Mouse (Mus musculus) intestine, embryonic 14.5 days (tissue): ENCODE measurements around the gene Ncapg2. TPM values are rescaled to one million over a fixed set of nuclear protein-coding genes. Genes with fewer than 3 reads are reported as not detected.
A peak's percentile ranks its signal among the peaks of the same experiment; 100 is the strongest.

Source experiments
- ATAC-seq: fragments of 200-750 bp; cut with Nextera tagmentation; replicated peaks from 2 replicates; pipeline ENCODE4 v1.8.0; 2017; ENCODE audit warnings: low read depth, moderate number of reproducible peaks, moderate TSS enrichment, moderate library complexity; ENCODE audit not compliant: low FRiP score, low TSS enrichment
- DNase-seq: peaks from one replicate; pipeline ENCODE4 v3.0.0-alpha.2; 2018; ENCODE audit warnings: low spot score
- H3K27ac ChIP-seq: fragments of 300-500 bp; sonication (generic); 2 replicates; pipeline ENCODE4 v1.5.1; 2014; ENCODE audit warnings: low read depth, mild to moderate bottlenecking, control low read depth
- H3K27me3 ChIP-seq: fragments of 300-500 bp; sonication (generic); replicated peaks from 2 replicates; pipeline ENCODE4 v1.6.1; 2014; ENCODE audit warnings: low read length, control low read depth; ENCODE audit not compliant: control insufficient read depth, insufficient read depth
- H3K36me3 ChIP-seq: fragments of 300-500 bp; sonication (generic); 2 replicates; pipeline ENCODE4 v1.6.1; 2014; ENCODE audit warnings: low read length, control low read depth; ENCODE audit not compliant: control insufficient read depth, insufficient read depth
- H3K4me1 ChIP-seq: fragments of 300-500 bp; sonication (generic); replicated peaks from 2 replicates; pipeline ENCODE4 v1.6.1; 2014; ENCODE audit warnings: low read length, control low read depth, mixed read lengths; ENCODE audit not compliant: control insufficient read depth, insufficient read depth
- H3K4me2 ChIP-seq: fragments of 300-500 bp; sonication (generic); 2 replicates; pipeline ENCODE4 v1.6.1; 2014; ENCODE audit warnings: low read length
- H3K4me3 ChIP-seq: fragments of 300-500 bp; sonication (generic); 2 replicates; pipeline ENCODE4 v1.5.1; 2014; ENCODE audit warnings: low read depth, low read length, control low read depth, mixed read lengths
- H3K9ac ChIP-seq: fragments of 300-500 bp; sonication (generic); 2 replicates; pipeline ENCODE4 v1.6.1; 2014; ENCODE audit warnings: mild to moderate bottlenecking, low read length
- H3K9me3 ChIP-seq: fragments of 300-500 bp; sonication (generic); 2 replicates; pipeline ENCODE4 v1.6.1; 2016; ENCODE audit warnings: low read length, control low read depth; ENCODE audit not compliant: control insufficient read depth
- WGBS: fragments of 180-500 bp; shearing (Covaris S2); extraction: QIAGEN DNeasy Blood & Tissue Kit; methylation state at CpG from one replicate; pipeline ENCODE4 v1.1.7; 2014; 5-methylcytosine and 5-hydroxymethylcytosine counted together
- polyA plus RNA-seq: library from polyadenylated mRNA; unstranded; fragments of >200 nt; fragmentation: Nextera tagmentation; extraction: Ambion mirVana; gene quantifications from 2 replicates; pipeline ENCODE4 v1.2.1, GENCODE M21; 2014

Ncapg2 gene
- polyA plus RNA-seq, 1 experiment from 2014 or later, result 43.7 TPM

DNA sequence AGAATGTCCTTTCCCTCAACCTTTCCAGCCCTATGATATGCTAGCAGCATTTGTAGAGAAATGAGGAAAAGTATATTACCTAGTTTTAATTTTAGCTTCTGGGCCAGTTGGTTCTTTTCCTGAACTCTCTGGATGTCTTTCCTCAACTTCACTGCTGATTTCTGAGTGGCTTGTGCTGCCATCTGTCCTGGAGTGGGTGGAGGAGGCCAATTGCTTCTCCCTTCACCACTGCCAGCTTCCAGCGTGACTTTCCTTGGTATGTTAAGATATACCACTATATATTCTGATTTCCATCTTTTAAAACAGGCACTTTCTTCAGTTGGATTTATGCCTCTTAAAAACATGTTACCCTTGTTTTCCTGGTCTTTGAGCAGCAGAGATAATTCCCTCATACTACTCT lies 63.1 kb downstream of the Ncapg2 start:
- H3K9me3 ChIP-seq, result no peaks in the 10 kb centered on the region
- no peak overlapping the region for H3K4me2 ChIP-seq
- 91% methylated on average over 1 of the region's 1 CpGs for WGBS
- no peaks in the 10 kb centered on the region for H3K27me3 ChIP-seq
- no peaks in the 10 kb centered on the region for H3K4me1 ChIP-seq
- H3K36me3 ChIP-seq, result no peaks in the 10 kb centered on the region
- ATAC-seq (no peak), DNase-seq (no peak)
- no peak overlapping the region for H3K27ac ChIP-seq
- no peak overlapping the region for H3K4me3 ChIP-seq
- H3K9ac ChIP-seq, result no peak overlapping the region

DNA sequence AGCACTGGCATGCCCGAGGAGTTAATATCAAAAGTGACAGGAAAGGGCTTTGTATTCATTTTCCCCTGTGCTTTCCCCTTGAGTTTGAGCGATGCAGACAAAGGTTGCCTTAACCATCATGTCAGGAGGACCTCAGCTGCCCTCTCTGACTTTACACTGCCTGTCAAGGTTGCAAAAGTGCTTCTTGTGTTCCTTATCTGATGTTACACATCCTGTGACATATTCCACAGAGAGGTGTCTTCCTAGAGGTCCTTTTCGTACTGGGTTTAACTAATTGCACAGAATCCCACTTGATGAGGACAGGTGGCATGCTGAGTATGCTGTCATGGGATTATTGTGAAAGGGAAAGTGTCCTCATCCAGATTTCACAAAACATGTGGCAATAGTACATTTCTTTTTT lies 63.9 kb downstream of the Ncapg2 start:
- WGBS, result 79% methylated on average over 3 of the region's 3 CpGs
- H3K27ac ChIP-seq, result no peak overlapping the region
- no peak overlapping the region for H3K4me3 ChIP-seq
- H3K9ac ChIP-seq, result no peak overlapping the region
- no peaks in the 10 kb centered on the region for H3K9me3 ChIP-seq
- H3K4me1 ChIP-seq, result no peaks in the 10 kb centered on the region
- H3K4me2 ChIP-seq, result no peak overlapping the region
- H3K27me3 ChIP-seq, result no peaks in the 10 kb centered on the region
- H3K36me3 ChIP-seq, result no peaks in the 10 kb centered on the region
- DNase-seq (no peak), ATAC-seq (no peak)

DNA sequence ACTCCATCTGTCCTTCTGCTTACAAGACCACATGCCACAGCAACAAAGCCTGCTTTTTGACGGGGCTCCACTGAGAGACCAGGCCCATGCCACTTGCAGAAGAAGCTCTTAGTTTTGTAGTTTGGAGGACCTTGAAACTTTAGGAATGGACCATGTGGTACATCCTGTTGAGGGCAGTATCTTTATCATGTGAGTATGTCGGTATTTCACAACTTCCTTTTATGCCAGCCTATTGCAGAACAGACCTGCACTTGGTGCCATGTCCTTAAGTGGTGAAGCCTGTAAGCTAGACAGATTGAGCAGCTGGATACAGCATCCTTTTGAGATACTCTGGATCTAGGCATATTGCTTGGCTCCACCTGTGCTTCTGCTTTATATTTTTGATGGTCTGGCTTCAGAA lies 68.1 kb downstream of the Ncapg2 start:
- DNase-seq, result no peak
- Histone ChIP-seq H3K36me3 (no peaks in the 10 kb centered on the region), H3K4me3 (no peak overlapping the region), H3K27ac (no peak overlapping the region), H3K9me3 (no peaks in the 10 kb centered on the region), H3K27me3 (no peaks in the 10 kb centered on the region), H3K9ac (no peak overlapping the region), H3K4me1 (no peaks in the 10 kb centered on the region), H3K4me2 (no peak overlapping the region)
- 68% methylated on average over 2 of the region's 2 CpGs for WGBS
- no peak for ATAC-seq

DNA sequence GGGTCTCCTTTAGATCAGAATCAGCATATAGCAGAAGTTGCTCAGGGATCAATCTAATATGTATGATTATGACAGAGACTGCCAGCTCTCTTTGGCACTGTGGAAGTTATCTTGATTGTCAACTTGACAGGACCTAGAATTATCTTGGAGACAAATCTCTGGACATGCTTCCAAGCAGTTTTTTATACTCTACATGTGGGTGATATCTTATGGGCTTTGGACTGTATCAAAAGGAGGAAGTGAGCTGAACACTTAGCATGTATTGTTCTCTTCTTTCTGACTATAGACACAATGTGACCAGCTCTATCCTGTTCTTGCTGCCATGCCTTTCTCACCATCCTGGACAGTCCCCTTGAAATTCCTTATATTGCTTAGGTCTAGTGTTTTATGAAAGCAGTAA lies 68.6 kb downstream of the Ncapg2 start:
- H3K4me1 ChIP-seq, result no peaks in the 10 kb centered on the region
- ATAC-seq (no peak), DNase-seq (no peak)
- no peaks in the 10 kb centered on the region for H3K36me3 ChIP-seq
- no peaks in the 10 kb centered on the region for H3K27me3 ChIP-seq
- no peak overlapping the region for H3K27ac ChIP-seq
- no peak overlapping the region for H3K4me3 ChIP-seq
- no peak overlapping the region for H3K9ac ChIP-seq
- H3K9me3 ChIP-seq, result no peaks in the 10 kb centered on the region
- H3K4me2 ChIP-seq, result no peak overlapping the region

DNA sequence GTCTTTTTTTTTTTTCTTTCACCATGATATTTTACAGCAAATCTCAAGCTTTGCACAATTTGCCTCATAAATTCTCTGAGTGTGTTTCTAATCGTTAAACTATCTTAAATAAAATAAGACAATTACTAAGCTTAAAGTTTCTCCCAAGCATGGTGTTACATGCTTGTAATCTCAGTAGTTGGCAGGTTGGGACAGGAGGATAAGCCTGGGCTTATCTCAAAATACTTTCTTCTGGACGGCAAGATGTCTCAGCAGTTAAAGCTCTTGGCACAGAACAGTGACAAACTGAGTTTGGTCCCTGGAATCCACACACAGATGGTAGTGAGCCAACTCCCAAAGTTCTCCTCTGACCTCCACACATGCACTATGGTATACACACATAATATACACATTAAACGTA lies 69.5 kb downstream of the Ncapg2 start:
- H3K4me3 ChIP-seq, result no peak overlapping the region
- WGBS, result 60% methylated on average over 3 of the region's 3 CpGs
- no peaks in the 10 kb centered on the region for H3K4me1 ChIP-seq
- ATAC-seq (no peak), DNase-seq (no peak)
- no peaks in the 10 kb centered on the region for H3K36me3 ChIP-seq
- H3K4me2 ChIP-seq, result no peak overlapping the region
- H3K27ac ChIP-seq, result no peak overlapping the region
- H3K9me3 ChIP-seq, result no peaks in the 10 kb centered on the region
- H3K27me3 ChIP-seq, result no peaks in the 10 kb centered on the region
- H3K9ac ChIP-seq, result no peak overlapping the region

DNA sequence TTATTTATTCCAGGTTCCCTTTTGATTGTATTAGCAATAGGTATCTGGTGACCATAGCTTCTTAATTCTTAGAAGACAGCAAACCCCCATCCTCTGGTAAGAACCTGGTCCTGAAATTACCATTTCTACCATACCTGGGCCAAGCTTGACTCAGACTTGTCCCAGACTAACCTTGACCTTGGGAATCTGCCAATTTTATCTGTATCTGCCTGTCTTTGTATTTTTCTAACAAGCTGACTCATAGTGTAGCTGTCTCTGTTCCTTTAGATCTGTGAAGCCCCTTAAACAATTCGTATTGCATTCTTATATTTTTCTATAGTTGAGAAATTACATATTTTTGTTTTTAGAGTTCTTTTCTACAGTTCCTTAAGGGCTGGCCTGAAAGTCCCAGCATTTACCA lies 73.6 kb downstream of the Ncapg2 start:
- Histone ChIP-seq H3K4me2 (no peak overlapping the region), H3K27me3 (no peaks in the 10 kb centered on the region), H3K27ac (no peak overlapping the region), H3K9me3 (no peaks in the 10 kb centered on the region), H3K4me3 (no peak overlapping the region), H3K4me1 (no peaks in the 10 kb centered on the region), H3K9ac (no peak overlapping the region), H3K36me3 (no peaks in the 10 kb centered on the region)
- DNase-seq, result no peak
- 63% methylated on average over 1 of the region's 1 CpGs for WGBS
- ATAC-seq, result no peak

DNA sequence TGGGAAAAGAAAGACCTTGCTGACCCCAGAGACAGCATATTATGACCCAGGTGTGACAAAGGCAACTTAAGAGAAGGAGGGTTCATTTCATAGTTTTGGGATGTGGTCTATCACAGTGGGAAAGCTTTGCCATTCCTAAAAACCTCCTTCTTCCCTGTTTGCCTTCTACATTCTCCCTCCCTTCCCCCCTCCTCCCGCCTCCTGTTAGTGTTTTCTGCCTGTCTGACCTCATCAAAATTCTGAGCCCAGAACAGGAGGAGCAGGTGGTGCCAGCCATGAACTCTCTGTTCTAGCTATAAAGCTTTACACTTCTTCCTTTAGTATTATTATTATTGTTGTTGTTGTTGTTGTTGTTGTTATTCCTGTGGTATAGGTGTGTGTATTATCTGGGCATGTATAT lies 76.7 kb downstream of the Ncapg2 start:
- Histone ChIP-seq H3K9ac (no peak overlapping the region), H3K4me3 (no peak overlapping the region), H3K27ac (no peak overlapping the region), H3K4me2 (no peak overlapping the region), H3K36me3 (no peaks in the 10 kb centered on the region), H3K4me1 (peaks cover 5% of the 10 kb centered on the region; the same call in 1 of the 2 replicates), H3K27me3 (peaks cover 9% of the 10 kb centered on the region; the same call in 1 of the 2 replicates), H3K9me3 (no peaks in the 10 kb centered on the region)
- DNase-seq (no peak), ATAC-seq (no peak)
- WGBS, result 55% methylated on average over 1 of the region's 1 CpGs

DNA sequence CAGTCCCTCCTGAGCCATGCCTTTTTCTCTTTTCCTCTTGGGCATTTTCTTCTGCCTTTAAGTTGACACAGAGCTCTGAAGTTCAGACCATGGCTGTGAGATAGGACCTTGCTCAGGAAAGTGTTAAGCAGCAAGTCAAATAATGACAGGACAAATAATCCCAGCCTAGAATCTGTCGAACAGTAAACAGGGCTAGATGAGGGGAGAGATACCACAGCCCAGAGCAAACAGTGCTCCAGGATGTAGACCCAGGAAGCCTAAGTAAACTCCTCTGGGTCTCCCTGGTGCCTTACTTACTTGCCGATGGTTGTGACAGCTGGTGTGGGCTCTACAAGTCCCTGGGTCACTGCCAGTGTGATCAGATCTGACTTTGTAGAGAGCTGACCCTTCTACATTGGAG lies 78.4 kb downstream of the Ncapg2 start:
- Histone ChIP-seq H3K27me3 (peaks cover 13% of the 10 kb centered on the region; the same call in 1 of the 2 replicates), H3K4me1 (peaks cover 5% of the 10 kb centered on the region; the same call in 1 of the 2 replicates), H3K9me3 (no peaks in the 10 kb centered on the region), H3K9ac (no peak overlapping the region), H3K36me3 (no peaks in the 10 kb centered on the region), H3K4me2 (no peak overlapping the region), H3K4me3 (no peak overlapping the region), H3K27ac (no peak overlapping the region)
- ATAC-seq (no peak), DNase-seq (no peak)
- WGBS, result 53% methylated on average over 2 of the region's 2 CpGs

DNA sequence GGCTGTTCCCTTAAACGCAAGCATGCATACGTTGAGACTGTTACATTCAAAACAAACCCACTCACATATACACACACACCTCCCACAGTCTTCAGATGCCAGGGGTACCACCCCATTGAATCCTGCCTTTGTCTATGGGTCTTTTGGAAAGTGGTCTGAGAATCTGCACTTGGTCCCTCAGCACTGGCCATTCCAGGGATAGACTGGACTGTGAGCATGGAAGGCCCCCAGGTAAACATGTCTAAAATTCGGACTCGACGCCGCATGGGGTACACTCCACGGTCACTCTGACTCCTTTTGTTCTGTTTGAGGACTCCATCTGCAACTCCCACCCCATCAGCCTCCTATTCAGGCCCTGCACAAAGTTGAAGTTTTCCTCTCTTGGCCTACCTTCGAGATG lies 79.8 kb downstream of the Ncapg2 start:
- WGBS, result 68% methylated on average over 8 of the region's 8 CpGs

More for the DNA sequence above, 79.8 kb downstream of the Ncapg2 start:
- peak; percentile 18; the same call in 1 of the 2 replicates for ATAC-seq
- H3K27me3 ChIP-seq, result peaks cover 13% of the 10 kb centered on the region; the same call in 1 of the 2 replicates
- DNase-seq, result no peak
- H3K4me1 ChIP-seq, result peaks cover 5% of the 10 kb centered on the region; the same call in 1 of the 2 replicates
- H3K36me3 ChIP-seq, result no peaks in the 10 kb centered on the region
- H3K9me3 ChIP-seq, result no peaks in the 10 kb centered on the region
- H3K9ac ChIP-seq, result no peak overlapping the region
- H3K4me2 ChIP-seq, result peak overlapping the region; percentile 98; the same call in 1 of the 2 replicates
- no peak overlapping the region for H3K4me3 ChIP-seq
- H3K27ac ChIP-seq, result no peak overlapping the region
